Mouse (Mus musculus) spleen, adult 2 months (tissue): ENCODE data around the gene Hoxd10.

Source experiments
- CTCF ChIP-seq: fragments of 200-500 bp; IDR thresholded peaks from 2 replicates; pipeline ENCODE4 v1.5.1; 2011; ENCODE audit warnings: mild to moderate bottlenecking, inconsistent platforms; ENCODE audit not compliant: insufficient read depth, insufficient read length, insufficient replicate concordance; ENCODE audit errors: extremely low read depth
- POLR2A ChIP-seq: fragments of 200-500 bp; IDR thresholded peaks from 2 replicates; pipeline ENCODE4 v1.6.1; 2011; ENCODE audit warnings: low read depth, low read length, inconsistent platforms

DNA sequence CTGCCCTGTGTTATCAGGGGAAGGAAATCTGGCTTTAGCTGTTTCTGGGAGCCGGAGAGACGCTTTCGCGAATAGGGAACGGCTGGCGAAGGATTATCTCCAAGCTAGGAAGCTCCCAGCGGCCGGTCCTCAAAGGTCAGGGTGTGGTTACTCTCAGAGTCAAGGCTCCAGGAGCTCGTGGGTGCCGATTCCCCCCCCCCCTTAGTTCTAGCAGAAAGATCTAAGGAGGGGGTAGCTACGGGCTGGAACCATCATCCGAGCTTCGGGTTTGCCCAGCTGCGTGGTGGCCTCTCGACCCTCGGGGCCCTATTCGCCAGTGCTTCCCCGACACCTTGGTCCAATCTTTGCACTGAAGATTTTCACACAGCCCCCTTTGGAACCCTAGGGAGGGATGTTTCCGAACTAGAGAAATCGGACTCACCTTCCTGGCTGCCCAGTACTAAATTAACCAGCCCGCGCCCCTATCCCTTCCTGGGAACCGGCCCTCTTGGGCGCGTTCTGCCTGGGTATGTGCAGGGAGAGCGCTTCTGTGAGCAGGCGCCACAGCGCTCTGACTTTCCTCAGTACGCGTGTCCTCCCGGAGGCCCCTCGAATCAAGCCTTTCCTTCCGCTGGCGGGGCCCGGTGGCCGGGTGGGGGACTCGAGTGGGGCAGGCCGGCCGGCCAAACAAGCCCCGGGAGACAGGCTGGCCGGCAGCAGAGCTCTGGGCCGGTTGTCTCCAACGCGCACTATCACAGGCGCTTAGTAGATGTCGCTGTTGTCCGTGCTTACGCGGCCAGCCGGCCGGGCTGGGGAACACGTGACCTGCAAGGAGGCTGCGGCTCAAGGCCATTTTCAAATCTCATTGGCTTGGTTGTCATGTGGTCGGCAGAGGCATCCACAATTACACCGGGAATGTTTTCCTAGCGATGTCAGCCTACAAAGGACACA is at the start of gene Hoxd10:
- TF ChIP-seq CTCF (no peak), POLR2A (no peak)
